Mouse (Mus musculus) testis, postnatal 10 days (tissue): ENCODE results near the gene Mycl.

Experiments
- DNase-seq: peaks from one replicate; pipeline ENCODE4 v3.0.0; 2021; ENCODE audit warnings: low spot score

Gene Mycl

DNA sequence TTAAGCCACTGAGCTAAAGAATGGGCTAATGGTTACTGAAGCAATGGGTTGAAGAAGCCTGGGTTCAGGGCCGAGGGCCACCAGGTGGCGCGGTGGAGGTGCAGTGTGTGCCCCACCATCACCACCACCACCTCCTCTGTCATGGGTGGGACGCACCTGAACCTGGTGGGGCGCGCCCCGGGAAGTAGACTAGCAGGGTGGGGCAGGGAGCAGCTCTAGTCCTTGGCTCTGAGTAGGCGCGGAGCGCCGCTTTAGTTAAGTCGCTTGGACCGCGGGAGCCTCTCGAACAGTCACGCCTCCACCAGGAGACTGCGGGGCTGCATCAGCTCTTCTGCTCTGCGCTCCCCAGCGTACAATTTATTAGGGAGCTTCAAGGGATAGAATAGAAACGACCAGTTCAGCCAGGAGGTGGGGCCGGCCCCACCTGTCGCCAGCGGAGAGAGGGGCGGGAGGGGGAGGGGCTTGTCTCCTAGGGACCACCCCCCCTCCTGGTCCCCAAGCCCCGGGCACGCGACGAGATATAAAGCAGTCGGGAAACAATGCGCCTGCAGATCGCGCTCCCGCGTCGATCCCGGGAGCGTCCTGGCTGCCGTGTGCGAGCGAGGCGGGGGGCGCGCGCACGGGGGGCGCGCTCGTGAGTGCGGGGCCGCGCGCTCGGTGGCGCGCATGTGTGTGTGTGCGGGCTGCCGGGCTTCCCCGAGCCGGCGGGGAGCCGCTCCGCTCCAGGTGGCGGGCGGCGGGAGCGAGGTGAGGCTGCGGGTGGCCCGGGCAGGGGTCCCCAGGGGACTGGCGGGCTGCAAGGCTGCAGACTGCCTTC is at the start of gene Mycl:
Gene Mycl, plus strand, starts transcription at position 249 of the 817 bp plus-strand sequence.
- peak; percentile 94 for DNase-seq

GRCm38 (mm10) chr4:122947223-122947622 is 48.2 kb upstream of the Mycl start:
- no peak for DNase-seq

DNA sequence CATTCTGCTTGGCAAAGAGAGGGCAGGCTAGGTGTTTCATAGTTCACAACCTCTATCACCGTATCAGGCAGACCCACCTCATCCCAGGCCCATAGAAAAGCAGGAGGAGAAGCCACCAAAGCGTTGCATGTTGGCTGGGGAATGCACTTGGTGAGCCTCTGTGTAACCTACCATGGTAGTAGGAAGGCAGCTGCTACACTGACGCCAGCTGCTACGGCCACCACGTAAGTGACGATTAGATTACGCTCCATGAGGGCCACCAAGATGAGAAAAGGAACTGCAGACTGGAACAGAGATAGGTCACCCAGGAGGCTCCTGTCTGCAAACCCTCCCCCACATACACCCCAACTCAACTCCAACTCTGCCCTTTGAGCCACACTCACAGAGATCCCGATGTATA is 46.4 kb upstream of the Mycl start:
- DNase-seq, result no peak

DNA sequence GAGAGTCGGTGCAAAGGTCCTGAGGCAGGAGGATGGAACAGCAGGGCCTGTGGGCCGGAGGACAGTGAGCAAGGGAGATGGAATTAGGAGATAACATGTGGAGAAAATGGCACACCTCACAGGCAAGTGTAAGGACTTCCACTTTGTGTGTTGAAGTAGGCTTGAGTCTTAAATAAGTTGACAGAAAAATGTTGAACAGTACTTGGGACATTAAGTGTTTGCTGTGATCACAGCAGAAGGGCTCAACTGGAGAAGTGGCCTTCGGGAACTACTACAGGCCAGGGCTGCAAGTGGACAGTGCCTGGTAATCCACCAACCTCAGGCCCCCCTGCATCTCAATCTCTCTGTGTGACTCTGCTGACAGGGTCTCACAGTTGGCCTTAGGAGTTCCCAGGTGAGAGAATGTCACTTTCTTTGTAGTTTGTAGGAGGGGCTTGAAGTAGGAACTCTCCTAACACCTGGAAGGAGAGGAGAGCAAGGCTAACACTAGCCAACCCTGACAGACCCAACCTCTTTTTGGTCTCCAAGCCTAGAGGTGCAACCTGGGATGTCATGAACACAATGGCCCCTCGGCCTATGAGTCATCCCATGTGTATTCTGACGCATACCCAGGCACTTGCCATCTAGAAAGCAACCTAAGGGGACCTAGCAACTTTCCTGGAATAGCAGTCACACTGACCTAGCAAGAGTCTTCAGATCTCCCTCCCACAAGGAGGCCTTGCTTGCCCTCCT is 40.6 kb upstream of the Mycl start:
- no peak for DNase-seq

- peak; percentile 93 for DNase-seq
Measured at GRCm38 (mm10) chr4:122955412-122956136, 39.9 kb upstream of the Mycl start.

DNA sequence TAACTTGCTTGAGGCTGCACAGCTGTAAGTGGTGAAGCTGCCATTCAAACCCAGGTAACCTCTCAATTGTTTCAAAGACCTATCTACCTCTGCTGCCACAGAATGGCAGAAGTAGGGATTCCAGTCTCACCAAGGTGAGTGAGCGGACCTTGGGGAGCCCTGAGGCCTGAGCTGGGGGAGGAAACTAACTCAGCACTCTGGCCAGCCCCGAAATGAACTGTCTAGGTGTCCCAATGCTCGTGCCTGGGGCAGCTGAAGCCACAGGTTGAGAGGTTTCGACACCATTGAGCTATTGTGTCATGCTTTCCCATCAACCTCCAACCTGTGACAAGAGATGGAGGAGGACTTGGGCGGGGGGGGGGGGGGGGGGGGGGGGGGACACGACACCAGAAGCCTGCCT is 39.2 kb upstream of the Mycl start:
- no peak for DNase-seq

GRCm38 (mm10) chr4:122958491-122959031 is 36.9 kb upstream of the Mycl start:
- DNase-seq, result no peak

DNA sequence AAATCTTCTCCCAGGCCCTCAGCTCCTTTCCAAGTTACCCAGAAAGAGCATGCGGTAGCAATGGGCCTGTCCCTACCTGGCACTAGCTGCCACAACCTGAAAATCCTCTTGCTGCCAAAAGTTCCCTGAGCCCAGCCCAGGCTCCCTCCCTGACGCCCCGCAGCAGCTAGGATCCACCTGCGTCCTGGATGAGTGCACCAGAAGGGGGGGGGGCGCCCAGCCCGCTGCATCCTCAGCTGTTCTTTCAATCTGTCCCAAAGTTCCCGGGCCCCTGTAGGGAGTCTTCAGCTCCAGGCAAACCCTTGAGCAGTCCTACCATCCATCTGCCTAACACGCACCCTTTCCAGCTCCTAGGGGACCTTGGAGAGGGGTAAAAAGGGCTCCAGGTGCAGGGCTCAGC is 35.6 kb upstream of the Mycl start:
- DNase-seq, result no peak

DNA sequence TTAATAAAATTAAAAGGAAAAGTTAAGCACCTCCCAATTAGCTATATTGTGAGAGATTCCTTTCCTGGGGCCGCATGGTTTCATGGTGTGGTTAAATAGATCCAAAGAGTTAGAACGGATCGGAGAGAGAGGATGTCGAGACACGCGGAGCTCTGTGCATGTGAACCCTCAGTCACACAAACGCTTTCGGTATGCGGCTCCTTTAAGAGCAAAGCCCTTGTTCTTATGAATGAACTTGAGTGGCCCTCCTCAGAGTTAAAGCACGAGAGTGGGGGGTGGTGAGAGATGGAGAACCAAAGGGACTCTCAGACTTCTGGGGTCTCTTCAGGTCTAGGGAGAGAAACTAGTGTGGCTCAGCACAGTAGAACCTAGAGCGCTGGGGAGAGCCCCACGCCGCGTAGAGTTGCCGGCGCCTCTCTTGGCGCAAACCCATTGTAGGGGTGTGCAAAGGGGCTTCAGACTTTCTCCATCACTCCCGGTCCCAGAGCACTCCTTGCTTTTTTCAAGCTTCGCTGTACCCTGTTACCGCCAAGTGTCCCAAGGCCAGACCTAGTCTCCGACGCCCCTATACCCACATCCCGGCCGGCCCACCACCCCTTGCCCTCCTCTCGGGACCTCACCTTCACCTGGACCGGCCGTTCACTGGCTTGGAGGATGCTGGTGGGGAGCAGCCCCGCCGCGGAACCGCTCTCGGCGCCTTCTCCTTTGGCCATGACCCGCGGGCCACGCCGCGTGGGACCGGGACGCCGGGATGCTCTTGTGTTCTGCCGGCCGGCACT is 34.9 kb upstream of the Mycl start:
- no peak for DNase-seq

DNA sequence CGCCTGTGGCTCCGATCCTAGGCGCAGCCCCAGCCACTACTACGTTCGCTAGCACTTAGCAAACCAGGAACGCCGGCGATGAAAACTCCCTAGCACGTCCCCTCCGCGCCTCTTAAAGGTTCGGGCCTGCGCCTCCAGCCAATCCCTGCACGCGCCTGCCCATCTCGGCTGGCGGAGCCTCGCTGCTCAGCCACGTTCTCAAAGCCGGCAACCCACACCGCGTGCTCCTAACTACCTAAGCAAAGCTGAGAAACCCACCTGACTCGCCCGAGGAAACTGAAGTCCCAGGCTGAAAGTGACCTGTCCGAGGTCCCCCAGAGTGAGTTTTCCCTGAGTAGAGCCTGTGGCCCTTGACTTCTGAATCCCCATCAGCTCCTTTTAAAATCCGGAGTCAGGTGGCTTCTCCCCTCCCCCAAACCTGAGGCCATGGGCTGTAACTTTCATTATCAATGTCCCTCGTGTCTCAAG is 34.3 kb upstream of the Mycl start, which contains the start of gene Mfsd2a:
Gene Mfsd2a, minus strand, starts transcription at position 89 of the 468 bp plus-strand sequence.
- peak; percentile 83 for DNase-seq

DNA sequence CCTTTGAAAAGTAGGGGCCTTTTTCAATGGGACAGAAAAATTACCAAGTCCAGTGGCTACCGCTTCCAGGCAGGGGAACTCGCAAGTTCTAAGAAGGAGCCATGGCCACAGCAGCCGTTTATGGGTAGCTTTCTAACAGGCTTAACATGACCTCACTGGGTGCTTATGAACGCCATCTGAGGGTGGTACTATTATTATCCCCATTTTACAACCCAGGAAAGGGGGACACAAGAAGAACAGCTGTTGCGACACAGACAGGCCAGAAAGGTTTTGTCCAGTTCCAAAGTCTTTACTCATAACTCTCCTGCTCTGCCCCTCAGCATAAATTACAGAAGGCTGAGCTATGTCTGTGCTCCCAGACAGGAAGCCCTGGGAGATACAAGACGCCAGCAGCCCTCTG is 33.9 kb upstream of the Mycl start:
- DNase-seq, result no peak

DNA sequence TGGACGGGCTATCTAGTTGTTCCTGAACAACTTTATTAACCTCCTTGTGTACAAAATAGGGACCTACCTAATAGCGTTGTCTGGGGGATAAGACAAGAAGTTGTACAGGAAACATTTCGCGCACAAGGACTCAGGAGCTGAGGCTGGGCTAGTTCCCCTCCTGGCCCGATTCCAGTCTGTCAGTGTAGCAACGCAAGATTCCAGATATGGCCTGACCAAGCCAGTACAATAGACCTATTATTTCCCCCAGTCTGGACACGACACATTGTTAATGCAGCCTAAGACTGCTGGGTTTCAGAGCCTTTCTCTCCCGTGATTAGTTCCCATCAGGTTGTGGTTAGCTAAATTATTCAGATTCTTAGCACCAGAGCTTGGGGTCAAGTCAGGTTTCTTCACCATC is 32.7 kb upstream of the Mycl start:
- peak; percentile 81 for DNase-seq

- no peak for DNase-seq
Measured at GRCm38 (mm10) chr4:122968106-122968505, 27.3 kb upstream of the Mycl start.

GRCm38 (mm10) chr4:122971191-122971590 is 24.3 kb upstream of the Mycl start:
- no peak for DNase-seq

DNA sequence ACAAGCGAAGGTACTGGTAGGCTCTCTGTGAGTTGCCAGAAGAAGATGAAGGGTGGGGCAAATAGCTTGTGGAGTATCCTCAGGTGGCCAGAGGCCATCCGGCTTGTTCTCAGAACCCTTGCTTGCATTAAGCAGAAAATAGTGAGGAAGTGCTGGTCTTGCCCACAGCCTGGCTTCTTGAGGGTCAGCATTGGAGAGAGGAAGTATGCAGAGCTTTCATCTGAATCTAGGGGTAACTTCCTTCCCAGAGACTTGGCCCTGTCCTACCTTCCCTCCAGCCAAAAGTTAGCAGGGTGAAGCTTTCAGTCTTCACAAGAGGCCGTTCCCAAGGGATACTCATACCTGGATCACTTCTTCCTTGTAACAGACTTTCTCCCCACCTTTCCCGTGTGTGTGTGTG is 23.8 kb upstream of the Mycl start:
- DNase-seq, result no peak

DNA sequence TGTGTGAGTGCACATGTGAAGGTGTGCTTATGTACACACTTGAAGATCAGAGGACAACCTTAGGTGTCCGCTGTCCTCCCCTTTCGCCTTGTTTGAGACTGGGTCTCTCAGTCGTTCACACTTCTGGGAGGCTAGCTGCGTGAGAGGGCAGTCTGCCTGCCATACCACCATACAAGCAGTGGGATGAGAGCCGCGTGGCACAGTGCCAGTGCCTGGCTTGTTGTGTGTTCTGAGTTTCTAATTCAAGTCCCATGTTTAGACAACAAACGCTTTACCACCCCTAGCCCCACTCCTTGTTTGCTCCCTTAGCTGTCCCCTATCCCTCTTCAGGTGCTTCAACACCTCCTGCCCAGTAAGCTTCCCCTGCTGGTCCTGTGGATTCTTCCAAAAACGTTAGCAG is 23.4 kb upstream of the Mycl start:
- DNase-seq, result no peak

DNA sequence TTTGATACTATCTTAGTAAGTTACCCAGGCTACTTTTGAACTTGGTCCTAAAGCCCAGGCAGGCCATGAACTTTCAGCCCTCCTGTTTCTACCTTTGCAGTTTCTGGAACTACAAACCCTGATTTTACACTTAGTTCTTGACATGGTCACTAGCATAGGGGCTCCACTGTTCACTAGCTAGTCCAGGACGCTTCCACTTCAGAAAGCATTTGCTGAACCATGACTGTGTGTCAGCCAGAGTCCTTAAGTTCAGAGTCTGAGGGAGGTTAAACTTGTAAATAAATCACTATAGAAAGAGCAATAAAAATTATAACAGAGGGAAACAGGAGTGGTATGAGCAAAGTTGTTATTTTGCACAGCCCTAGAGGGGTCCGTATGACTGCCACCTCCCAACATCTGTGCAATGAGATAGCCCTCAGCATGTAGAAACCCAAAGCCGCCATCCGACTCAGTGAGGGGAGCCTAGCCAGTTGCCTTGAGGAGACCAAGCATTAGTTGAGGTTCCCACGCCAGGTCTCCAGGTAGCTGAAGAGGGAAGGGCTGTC is 20.4 kb upstream of the Mycl start:
- no peak for DNase-seq

DNA sequence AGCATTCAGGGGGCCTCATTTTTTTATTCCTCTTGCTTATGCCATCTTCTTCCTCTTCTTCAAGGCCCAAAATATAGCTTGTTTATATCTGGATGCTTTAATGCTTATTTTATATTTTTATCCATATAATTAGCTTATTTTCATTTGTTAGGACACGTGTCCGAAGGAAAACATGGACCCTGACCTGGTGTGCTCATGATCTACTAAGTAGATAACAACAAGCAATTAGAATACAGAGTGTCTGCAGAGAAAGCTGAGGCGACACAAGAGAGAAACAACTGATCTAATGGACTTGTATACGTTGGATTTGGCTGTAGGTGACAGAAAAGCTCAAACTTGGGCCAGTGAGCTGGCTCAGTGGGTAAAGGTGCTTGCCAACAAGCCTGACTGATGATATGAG is 18.6 kb upstream of the Mycl start:
- DNase-seq, result no peak

- no peak for DNase-seq
Measured at GRCm38 (mm10) chr4:122978850-122979249, 16.6 kb upstream of the Mycl start.

- DNase-seq, result no peak
Measured at GRCm38 (mm10) chr4:122979826-122980225, 15.6 kb upstream of the Mycl start.

DNA sequence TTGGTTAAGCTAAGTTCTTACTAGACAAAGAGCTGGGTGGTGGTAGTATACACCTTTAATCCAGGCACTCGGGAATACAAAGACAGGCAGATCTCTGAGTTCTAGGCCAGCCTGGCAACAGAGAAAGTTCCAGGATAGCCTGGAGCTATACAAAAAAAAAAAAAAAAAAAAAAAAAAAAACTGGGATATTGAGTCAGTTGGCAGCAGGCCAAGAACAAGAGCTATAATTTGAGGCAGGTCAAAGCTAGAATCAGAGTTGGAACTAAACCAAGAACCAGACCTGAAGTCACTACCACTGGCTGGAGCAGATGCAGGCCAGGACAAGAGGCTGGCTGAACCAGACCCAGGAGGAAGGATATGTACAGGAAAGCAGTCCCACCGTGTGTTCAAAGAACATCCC is 14.8 kb upstream of the Mycl start:
- DNase-seq, result no peak
